Mouse (Mus musculus): ENCODE data around the gene Aldob.

Aldob gene

DNA sequence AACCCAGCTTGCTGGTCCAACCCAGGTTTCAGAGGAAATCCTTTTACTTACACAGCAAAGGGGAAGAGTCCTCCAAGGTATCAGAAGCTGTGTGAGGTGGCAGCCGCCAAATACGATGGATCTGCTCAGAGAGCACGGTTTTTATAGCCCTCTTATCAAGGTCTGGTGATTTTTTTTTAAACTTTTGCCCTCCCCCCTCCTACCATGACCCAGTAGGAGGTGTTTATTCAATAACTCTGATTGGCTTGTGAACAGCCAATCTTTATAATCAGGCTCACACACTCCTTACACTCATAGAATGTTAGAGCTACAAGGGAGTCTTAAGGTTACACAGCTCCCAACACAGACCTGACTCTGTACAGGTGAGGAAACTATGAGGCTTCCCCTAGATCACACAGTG lies at the start of gene Aldob:
TSS of gene Aldob (minus strand) at position 164 of the 400 bp plus-strand sequence.
- in situ Hi-C loops (cut with MboI; ENCODE audit: unreplicated experiment in 2 of 2) = no loop called here

DNA sequence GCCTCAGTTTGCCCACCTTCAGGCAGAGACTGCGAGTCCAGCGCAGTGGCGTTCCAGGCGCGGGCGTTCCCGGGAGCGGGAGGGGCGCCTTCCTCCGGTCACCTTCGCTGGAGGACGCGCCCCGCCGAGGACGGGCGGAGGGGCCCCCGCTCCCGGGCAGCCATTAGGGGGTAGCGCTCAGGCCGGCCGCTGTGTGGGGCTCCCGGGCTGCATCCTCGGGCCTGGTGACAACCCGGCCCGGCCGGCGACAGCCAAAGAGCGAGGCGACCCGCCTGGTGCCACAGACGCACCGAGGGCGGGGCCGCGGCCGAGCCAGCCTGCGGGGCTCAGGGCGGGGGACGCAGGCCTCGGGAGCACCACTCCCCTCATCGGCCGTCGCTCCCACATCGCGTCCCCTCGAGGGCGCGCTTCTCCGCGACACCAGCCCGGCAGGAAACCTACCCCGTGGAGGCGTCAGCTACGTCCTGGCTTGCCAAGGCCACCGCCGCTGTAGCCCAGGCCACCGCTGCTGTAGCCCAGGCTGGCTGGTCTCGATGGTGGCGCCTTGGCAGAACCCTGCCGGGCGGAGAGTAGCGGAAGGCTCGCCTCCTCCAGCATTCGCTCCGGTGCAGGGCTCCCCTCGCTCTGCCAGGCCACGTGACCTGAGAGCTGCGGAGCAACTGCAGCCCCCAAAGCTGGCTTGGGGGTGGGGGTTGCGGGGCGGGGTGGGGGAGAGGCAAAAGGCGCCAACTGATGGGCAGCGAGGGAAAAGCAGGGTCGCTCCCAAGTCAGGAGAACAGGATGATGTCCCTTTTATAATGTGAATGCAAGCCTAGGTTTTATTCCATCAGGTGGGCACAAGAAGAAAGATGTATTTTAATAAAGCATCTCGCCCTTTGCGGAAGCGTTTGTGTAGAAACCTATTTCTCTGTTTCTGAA lies 48.1 kb upstream of the Aldob start, which contains the start of gene Tmem246:
TSS of gene Tmem246 (minus strand) at position 694 of the 918 bp plus-strand sequence.
- in situ Hi-C loops (cut with MboI; ENCODE audit: unreplicated experiment in 2 of 2) = no loop called here

DNA sequence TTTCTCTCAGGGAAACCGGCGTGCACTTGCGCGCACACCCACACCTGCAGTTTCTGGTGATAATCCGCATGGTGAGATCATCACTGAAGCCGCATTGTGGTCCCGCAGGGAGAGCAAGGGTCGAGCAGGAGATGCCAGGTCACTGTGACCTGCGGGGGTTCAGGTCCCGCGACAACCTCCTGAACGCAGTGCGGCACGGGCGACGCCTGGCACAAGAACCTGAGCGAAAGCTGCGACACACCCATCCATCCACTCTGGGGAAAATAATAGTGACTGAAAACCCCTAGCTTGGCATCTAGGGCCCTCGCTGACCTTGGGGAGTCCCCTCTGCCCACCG lies 47.5 kb upstream of the Aldob start:
- in situ Hi-C loops (cut with MboI; ENCODE audit: unreplicated experiment in 2 of 2) = no loop called here

DNA sequence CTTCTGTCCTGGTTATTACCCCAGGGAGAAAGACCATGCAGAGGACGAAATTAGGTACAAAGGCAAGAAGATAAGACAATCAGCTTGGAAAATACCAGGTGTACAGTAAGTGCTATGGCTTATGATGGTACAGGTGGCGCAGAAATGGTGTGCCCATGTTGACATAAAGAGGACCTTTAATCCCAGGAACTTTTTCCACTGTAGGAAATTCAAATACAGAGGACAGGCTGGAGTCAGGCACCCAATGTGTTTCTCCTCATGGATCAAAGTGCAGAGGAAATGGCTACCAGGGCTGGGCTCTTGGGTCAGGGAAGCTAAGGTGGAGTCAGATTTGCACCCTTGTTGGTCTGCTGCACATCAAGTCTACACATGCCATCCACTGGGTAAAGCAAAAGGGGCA lies 40.8 kb upstream of the Aldob start:
- in situ Hi-C loops (cut with MboI; ENCODE audit: unreplicated experiment in 2 of 2) = no loop called here

DNA sequence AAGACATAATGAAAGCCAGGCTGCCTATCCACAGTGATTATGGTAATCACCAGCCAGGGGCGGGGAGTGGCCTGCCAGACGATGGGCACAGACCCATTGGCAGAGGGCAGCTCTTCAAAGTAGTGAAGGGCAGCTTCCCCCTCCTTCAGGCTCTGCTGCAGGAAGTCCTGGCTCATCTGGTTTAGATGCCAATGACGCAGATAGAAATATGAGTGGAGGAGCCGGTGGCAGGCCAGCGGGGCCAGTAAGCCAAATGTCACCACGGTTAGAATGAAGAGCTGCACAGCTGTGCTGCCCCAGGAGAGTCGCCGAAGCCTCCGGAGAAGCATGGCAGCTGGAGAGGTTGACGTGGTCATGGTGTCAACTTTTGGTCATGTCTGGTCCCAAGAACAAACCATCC lies 37.5 kb upstream of the Aldob start:
- in situ Hi-C loops (cut with MboI; ENCODE audit: unreplicated experiment in 2 of 2) = no loop called here

DNA sequence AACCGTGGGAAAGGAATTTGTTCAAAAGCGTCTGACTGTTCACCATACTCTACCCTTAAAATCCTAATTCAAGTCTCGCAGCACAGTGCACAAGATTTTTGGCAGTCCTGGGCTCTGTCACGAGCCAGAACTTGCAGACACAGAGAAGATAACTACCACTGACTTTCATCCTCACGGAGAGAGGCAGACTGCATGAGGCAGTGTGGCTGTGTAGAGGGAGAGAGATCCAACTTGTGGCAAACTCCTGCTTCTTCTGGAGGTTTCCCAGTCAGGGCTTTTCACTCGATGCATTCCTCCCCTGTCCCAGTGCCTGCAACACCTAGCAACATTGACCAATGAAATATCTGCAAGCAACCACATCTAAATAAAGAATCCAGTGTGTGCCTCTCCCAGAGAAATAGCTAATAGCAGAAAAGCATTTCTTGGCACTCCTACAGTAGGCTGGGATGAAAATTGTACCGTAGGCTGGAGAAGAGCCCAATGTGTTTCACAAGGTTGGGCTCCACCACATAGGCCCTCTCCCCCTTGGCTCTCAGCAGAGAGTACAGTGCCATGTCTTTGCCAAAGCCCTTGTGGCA lies 36.3 kb upstream of the Aldob start:
- in situ Hi-C loops (cut with MboI; ENCODE audit: unreplicated experiment in 2 of 2) = no loop called here

DNA sequence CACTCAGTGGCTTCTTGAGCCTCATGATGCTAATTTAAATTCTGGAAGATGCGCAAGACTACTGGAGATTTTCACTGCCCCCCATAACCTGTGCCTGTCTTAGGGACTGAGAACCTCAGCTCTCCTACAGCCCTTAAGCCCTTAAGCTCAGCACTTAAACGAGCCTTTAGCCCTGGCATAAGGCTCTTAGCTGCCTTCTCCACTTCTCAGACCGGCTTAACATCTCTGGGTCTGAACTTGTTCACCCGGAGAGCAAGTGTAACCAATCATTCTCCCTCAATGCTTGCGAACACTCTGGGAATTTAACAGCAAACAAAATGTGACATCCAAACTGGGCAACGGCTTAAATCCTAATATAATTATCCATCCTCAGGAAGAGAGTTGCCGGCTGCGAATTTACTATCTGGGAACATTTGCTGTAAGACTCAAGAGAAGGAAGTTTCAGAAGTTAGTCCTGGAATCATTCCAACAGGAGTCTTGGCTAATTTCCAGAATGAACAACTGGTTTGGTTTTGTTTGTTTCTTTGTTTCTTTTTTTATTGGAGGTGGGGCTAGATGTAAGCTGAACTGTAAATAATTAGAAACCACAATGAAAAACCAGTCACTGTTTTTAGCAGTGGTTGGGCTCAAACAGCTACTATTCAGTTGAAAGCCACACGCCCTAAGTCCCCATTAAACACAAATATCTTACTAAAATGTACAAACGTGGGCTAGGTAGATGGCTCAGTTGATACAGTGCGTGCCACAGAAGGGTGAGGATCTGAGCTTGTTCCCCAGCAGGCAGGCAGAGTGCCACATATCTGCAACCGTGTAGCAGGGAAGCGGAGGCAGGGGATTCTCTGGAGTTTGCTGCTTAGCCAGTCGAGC lies 34.9 kb upstream of the Aldob start:
- in situ Hi-C loops (cut with MboI; ENCODE audit: unreplicated experiment in 2 of 2) = no loop called here

DNA sequence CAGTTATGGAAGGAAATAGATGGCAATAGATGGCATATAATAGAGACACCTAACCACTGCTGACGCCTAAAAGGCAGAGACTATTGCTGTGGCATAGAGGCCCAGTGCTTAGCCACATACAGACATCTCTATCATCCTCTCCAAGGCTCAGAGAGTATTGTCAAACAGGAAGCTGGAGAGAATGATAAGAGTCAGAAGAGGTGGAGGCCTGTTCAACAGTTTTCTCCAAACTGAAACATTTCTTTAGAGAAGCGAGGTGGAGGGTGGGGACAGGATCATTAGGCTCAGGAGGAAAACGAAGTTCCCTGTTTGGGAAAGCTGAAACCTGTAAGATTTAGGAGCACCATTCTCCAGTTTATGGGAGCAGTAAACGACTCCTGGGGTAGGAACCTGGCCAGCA lies 31.9 kb upstream of the Aldob start:
- in situ Hi-C loops (cut with MboI; ENCODE audit: unreplicated experiment in 2 of 2) = no loop called here

DNA sequence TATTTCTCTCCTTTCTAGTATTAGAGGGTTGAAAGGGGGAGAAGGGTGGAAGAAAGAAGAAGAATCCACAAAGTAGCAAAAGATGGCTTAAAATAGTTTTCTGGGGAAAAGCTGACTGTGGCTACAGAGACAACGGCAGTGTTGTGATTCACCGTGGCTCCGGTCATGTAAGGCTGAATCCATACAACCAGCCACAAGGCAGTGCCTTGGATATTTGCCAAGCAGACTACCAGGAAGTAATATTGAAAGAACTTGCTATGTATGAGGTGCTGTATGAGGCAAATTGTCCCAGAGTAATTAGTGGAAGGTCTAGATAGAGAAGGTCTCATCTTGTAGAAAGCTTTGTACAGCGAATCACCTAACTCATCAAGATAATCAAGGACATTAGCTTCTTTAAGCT lies 22.8 kb upstream of the Aldob start:
- in situ Hi-C loops (cut with MboI; ENCODE audit: unreplicated experiment in 2 of 2) = loop anchor here in 1 of 2 experiments (5.0 kb wide), 1 partner anchor 55 kb away; no protein-coding TSS in a partner anchor

DNA sequence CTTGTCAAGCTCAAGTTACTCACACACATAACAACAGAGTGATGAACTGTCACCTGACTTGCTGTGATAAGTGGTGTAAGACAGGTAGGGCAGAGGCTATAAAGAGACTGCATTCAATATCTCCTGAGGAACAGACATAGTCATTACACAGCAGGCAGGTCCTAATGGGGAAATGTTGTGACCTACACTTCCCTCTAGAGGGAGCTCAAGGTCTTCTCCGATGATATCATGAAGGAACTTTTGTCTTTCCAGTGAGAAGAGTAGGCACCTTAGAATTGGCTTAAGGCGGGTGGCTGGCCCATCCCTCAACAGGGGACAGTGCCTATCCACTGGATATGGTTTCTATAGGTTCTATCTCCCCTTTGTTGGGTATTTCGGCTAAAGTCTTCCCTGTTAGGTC lies 18.3 kb upstream of the Aldob start:
- in situ Hi-C loops (cut with MboI; ENCODE audit: unreplicated experiment in 2 of 2) = loop anchor here in 1 of 2 experiments (5.0 kb wide), 1 partner anchor 60 kb away; no protein-coding TSS in a partner anchor

DNA sequence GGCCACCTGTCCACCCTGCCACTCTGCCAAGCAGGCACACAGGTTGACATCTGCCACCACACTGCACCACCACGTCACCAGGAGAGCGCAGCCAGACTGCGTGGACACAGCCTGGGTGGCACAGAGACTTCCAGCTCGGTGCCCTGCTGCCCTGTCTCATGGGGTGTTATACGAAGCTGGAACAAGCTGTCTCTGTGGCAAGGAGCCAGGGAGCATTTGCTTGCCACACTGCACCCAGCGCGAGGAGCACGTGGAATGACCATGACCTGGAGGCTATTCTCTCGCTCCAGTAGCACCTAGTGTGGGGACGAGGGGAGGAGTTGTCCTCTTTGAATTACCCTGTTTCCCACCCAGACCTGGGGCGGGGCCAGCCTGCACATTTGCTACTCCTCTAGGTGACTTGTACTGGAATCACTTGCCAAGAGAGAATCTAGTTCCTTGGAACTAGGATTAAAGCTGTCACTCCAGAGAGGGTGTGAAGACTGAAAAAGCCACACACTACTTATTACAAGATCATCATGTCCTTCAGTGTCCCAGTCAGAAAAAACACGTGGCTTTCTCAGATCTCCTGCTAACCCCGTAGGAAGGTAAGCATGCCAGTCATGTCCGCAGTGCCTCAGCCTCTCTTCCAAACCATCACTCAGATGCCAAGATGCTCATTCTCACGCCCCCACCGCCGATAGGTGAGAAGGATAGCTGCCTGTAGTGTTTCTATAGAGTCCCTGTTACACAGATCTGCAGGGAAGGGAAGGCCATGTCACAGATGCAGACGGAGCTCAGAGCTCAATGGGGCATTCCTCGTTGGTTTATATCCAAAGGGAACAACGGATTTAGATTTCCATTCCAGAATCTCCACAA lies 10.8 kb upstream of the Aldob start:
- in situ Hi-C loops (cut with MboI; ENCODE audit: unreplicated experiment in 2 of 2) = no loop called here

DNA sequence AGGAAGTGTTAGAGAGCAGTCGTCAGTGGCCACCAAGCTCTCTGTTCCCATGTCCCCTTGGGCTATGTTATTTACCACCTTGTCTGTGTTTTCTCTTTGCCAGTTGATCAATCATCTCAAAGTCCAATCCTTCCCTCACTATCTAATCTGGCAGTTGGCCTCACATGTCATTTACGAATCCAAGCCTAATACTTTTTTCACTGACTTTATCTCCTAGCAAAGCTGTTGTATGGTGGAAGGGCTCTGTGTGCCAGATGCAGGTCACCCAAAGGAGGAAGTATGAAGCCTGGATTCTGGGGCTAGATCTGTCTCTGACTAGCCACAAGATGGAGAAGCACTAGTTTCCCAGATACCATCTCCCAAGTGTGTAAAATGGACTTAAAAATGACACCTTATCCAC lies 8.8 kb upstream of the Aldob start:
- in situ Hi-C loops (cut with MboI; ENCODE audit: unreplicated experiment in 2 of 2) = no loop called here

DNA sequence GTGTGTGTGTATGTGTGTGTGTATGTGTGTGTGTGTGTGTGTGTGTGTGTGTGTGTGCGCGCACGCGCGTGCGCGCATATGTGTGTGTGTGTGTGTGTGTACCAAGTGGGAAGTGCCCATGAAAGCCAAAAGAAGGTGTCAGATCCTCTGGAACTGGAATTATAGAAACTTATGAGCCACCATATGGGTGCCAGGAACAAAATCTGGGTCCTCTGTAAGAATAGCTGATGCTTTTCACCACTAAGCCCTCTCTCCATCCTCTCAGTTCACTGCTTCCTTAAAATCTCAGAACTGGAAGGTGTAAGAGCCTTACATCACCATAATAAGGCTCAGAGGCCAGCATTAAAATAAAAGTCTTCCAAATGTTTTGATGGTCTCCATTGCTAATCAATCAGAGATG lies 8.0 kb upstream of the Aldob start:
- in situ Hi-C loops (cut with MboI; ENCODE audit: unreplicated experiment in 2 of 2) = no loop called here

DNA sequence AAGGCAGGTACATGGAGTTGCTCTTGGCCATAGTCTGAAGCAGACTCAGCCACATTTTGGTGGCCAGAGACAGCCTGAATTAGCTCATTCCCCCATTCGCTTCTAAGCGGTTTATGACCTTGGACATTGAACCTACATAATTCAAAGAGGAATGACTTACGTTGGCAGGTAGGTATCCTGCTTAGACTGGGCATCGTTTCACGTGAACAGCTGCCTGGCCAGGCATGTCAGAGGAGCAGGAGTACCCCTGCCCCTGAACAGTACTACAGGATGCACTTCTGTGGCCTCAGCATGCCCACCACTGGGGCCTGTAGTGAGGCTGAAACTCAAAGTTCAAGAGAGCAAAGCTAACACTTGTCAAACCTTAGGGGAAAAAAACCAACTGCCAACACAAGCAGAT lies 4.0 kb upstream of the Aldob start:
- in situ Hi-C loops (cut with MboI; ENCODE audit: unreplicated experiment in 2 of 2) = no loop called here

DNA sequence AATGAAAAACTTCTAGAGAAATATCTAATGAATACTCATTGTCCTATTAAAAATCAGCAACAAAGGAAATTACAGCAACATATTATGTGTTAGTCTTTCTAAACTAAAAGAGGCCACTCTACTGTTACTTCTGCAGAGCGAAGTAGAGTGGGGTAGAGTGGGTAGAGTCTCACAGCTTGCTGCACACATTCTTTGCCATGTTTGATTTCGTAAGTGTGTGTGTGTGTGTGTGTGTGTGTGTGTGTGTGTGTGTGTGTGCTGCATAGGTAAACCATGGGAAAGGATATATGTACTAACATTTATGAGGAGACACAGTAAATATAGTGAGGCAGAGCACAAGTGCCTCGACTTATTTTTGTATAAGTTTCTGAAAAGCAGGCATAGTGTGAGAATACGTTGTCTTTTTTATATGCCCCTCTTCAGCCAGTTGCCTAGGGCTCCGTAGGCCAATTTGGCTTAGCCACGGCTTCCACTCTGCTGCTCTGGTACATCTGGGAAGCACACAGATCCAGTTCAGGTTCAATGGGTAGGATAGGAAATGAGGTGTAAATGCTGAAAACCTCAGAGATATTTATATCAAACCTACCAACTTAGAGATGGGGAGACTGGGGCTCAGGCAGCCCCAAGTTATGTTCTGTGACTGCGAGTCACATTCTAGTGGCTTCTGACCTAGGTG lies 1.7 kb downstream of the Aldob start:
- in situ Hi-C loops (cut with MboI; ENCODE audit: unreplicated experiment in 2 of 2) = no loop called here

DNA sequence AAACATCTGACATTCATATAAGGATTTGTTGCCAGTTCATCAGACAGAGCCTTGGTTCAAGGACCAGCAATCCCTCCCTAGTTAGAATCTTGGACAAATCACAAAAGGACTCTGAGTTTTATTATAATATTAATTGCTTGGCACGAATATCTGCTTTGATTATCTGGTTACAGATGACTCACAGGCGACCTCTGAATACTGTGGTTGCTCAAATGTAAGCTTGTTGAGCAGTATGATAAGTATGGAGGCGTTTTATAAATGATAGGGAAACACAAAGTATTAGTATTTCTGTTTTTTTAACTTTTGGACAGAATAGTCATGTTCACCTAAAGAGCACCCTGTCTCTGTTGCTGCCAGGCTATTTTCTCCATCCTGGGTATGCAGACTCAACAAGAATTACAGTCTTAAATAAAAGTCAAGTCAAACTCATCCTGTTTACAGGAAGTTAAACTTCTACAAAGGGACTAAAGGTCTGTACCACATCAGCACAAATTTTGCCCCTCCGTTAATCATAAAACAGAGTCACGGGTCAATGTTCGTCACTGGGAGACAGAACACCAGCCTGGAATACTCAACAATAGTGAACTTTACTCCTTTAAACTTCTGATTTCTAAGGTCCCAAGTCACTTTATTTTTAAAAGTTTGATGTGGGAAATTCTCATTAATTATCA lies 2.3 kb downstream of the Aldob start:
- in situ Hi-C loops (cut with MboI; ENCODE audit: unreplicated experiment in 2 of 2) = no loop called here

DNA sequence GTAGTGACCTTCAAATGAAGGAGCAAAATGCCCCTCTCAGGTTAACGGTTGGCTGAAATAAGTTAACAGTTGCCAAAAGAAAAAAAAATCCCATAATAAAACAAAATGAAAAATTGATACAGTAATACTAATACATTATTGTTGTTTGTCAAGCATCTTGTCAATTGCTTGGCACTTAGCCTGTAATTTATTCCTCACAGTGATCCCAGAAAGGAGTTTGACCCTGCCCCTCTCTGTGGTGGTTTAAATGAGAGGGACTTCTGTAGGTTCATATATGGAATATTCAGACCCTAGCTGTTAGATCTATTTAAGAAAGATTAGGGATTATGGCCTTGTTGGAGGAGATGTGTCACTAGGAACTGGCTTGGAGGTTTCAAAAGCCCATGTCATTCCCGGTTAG lies 3.3 kb downstream of the Aldob start:
- in situ Hi-C loops (cut with MboI; ENCODE audit: unreplicated experiment in 2 of 2) = no loop called here

DNA sequence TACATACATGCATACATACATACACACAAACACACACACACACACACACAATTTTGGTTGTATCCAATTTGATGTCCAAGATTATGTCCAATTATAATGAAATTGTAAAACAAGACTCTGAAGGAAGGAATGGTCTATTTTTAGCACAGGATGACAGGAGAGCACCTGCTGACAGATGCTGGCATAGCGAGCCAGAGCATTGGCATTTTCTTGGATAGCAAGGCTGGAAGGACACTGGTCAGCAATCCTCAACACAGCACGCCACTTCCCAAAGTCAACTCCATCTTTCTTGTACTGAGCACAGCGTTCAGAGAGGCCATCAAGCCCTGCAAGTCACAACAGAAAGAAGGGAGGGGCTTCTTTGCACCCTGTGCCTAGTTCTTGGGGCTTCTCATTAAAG lies 8.4 kb downstream of the Aldob start:
- in situ Hi-C loops (cut with MboI; ENCODE audit: unreplicated experiment in 2 of 2) = no loop called here

DNA sequence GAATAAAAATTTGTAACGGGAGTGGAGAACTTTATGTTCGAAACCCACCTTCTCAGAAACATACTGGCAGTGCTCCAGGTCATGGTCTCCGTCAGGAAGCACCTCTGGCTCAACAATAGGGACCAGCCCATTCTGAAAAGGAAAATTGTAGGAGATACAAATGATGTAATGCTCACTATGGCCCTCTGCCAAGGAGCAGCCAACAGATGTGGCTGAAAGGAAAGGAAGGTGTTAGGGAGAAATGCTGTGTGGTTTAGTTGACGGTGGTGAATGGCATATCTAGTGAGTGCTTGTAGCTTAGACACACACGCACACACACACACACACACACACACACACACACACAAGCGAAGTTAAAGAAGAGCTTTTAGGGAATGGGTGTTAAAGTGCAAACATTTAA lies 9.7 kb downstream of the Aldob start:
- in situ Hi-C loops (cut with MboI; ENCODE audit: unreplicated experiment in 2 of 2) = no loop called here
